Mouse (Mus musculus): ENCODE results near the gene Chst4.

- no peak for TF ChIP-seq USF1 (IDR thresholded peaks at IDR 0.05; ENCODE audit: low read depth)
- TF ChIP-seq CTCF (IDR thresholded peaks at IDR 0.05; ENCODE audit: control insufficient read depth, insufficient read depth, insufficient read length), result no peak
- no peak for TF ChIP-seq MYOD1 (IDR thresholded peaks at IDR 0.05; ENCODE audit: control insufficient read depth, insufficient read length, low read depth)
- TF ChIP-seq MYOG (IDR thresholded peaks at IDR 0.05; ENCODE audit: control insufficient read depth, extremely low read depth, insufficient read length), result no peak
- no peak for TF ChIP-seq CEBPB (IDR thresholded peaks at IDR 0.05; ENCODE audit: low read depth)
- no peak for TF ChIP-seq MAX (IDR thresholded peaks at IDR 0.05)
These were observed 35.0 kb upstream of the Chst4 start for GRCm38 (mm10) chr8:110074496-110074895.
